Mouse (Mus musculus): ENCODE measurements around the gene Bckdk. TPM values are rescaled to one million over a fixed set of nuclear protein-coding genes. Genes with fewer than 3 reads are reported as not detected.
"Not testable (repeated sequence)": the region's sequence is repeated elsewhere in the genome, so short reads cannot be mapped to it uniquely, and the experiment has no call there.

The Bckdk gene
- total RNA-seq, 2 experiments from 2014 or later = 84.7 to 92.3 TPM

DNA sequence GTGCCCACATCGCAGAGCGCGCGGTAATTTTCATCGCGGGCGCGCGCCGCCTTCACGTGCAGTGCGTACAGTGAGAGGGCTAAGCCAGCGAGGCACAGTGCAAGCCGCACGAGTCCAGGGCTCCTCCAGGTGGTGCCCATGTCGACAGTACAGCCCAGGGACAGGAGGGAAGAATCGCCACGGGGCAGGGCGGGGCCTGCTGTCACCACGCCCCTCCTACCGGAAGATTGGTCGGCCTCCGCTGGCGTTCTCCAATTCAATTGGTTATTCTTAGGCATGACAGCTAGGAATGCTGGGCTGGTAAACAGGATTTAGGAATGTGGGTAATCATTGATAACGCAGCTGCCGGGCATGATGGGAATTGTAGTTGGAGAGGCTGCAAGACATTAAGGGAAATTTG lies 8.4 kb upstream of the Bckdk start, which contains the start of the genes Gm21974 and Vkorc1:
Gene Gm21974, minus strand, starts transcription at position 13 of the 400 bp plus-strand sequence.
Gene Vkorc1, minus strand, starts transcription at position 176 of the 400 bp plus-strand sequence.
- peak; percentile 87 to 92 for DNase-seq (ENCODE audit: low spot score in 2 of 2)

DNA sequence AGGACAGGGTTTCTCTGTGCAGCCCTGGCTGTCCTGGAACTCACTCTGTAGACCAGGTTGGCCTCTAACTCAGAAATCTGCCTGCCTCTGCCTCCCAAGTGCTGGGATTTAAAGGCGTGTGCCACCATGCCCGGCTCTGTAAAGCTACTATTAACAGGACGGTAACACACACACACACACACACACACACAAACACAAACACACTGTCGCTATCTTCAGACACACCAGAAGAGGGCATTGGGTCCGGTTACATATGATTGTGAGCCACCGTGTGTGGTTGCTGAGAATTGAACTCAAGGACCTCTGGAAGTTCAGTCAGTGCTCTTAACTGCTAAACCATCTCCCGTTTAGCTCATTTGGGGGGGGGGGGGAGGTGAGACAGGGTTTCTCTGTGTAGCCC lies 8.0 kb upstream of the Bckdk start:
- DNase-seq (ENCODE audit: low spot score in 2 of 2) = not testable (repeated sequence)

DNA sequence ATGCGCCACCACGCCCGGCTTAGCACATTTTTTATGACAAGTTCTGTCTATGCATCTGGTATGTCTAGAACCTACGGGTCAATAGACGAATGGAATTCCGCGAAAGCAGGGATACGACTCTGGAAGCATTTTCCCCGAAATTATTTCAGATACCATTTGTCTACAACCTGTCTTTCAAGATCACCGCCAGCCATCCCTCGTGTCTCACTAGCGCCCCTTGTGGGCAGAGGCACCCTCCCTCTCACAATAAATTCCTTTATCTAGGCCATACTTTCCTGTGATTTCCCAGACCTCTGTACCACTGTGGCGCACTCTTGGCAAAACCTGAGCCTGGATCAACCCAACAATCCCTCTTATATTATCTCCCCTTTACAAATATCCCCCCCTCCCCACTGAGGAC lies 7.5 kb upstream of the Bckdk start:
- peak in 1 of 2 experiments; percentile 66 for DNase-seq (ENCODE audit: low spot score in 2 of 2)

DNA sequence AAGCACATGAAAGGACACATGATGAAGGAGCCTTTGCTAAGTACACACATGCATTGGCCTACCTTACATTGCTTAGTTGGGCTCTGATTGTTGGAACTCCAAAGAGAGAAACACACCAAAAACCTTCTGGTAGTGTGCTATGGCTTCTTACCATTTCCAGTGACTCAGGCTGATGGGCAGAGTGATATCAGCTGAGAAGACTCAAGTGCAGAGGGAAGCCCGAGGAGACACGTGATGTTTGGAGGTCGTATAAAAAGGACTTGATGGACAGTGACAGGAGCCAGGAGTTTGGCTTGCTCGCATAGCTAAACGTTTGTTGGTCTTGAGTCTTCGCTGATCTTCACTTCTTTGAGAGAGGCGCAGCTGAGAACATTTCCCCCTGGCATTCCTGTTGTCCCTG lies 6.3 kb upstream of the Bckdk start:
- no peak for DNase-seq (ENCODE audit: low spot score in 2 of 2)

DNA sequence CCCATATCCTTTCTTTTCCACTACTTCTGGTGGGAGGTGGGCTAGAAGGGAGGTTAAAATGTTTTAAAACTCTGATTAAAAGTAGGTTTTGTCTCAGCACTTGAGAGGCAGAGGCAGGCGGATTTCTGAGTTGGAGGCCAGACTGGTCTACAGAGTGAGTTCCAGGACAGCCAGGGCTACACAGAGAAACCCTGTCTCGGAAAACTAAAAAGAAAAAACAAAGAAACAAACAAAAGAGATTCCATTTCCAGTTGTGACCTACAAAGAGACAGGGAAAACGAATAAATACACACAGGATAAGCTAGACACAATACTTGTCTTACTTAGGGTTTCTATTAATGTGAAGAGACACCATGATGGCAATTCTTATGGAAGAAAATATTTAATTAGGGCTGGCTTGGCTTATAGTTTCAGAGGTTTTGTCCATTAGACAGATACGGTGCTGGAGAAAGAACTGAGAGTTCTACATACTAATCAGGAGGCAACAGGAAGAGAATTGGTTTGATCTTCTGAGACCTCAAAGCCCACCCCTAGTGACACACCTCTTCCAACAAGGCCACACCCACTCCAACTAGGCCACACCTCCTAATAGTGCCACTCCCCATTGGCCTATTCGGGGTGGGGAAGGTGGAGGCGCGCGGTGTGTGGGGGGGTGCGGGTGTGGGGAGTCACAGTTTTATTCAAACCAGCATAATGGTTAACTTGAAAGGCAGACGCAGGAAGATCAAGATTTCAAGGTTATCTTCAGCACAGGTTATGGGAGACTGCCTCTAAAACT lies 5.5 kb upstream of the Bckdk start:
- DNase-seq (ENCODE audit: low spot score in 2 of 2) = no peak

DNA sequence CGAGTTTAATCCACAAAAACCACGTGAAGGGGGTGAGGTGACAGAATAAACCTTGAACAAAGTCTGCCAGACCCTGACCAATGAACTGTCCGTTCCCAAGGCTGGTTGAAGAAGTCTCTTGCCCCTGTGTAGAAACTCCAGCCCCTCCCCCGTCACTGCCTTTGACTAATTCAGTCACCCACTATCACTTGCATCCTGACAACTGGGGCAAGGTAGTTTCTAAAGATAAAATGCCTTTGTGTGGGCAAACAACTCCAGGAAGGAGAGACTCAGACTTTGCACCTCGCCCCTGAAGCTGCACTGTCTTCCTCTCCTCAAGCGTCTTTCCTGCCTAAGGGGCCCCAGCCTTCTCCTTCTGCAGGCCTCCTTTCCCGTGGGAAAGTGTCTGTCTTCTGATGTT lies 3.9 kb upstream of the Bckdk start:
- DNase-seq (ENCODE audit: low spot score in 2 of 2) = no peak

DNA sequence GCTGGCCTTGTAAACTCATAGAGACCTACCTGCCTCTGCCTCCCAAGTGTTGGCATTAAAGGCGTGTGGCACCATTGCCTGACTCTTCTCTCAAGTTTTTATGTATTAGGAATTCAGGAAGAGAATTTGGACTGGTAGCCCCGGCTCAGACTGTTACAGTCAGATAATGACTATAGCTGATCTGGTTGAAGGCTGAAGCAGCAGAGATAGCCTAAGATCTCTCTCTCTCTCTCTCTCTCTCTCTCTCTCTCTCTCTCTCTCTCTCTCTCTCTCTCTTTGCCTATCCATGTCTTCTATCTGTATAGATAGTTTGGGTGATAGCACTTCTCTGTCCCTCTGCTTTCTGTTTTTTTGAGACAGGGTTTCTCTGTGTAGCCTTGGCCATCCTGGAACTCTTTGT lies 2.1 kb upstream of the Bckdk start:
- no peak for DNase-seq (ENCODE audit: low spot score in 2 of 2)

DNA sequence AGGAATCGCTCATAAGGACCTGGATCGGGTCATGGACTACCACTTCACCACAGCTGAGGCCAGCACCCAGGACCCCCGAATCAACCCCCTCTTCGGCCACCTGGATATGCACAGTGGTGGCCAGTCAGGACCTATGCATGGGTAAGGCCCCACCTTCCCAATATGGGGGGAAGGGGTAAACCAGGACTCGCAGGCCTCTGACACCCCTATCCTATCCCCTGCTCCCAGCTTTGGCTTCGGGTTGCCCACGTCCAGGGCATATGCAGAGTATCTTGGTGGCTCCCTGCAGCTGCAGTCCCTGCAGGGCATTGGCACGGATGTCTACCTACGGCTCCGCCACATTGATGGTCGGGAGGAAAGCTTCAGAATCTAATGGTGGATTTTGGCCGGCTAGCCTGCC lies 4.1 kb downstream of the Bckdk start:
- no peak for DNase-seq (ENCODE audit: low spot score in 2 of 2)

DNA sequence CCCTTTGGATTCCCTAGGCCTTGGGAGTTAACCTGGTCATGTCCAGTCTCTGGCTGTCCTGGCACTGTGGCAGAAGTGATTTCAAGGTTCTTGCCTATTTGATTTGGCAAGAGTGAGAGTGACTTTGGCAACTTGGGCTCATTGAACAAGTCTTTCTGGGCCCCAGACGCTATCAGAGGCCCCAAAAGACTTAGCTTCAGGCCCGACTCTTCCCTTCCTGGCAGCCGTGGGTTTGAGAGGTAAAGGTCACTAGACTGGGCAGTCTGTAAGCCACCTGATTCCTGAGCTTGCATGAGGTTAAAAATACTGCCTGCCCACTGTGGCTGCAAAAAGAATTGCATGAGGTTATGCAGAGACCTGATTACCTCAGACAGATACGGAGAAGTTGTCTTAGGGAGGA lies 4.8 kb downstream of the Bckdk start:
- no peak for DNase-seq (ENCODE audit: low spot score in 2 of 2)

DNA sequence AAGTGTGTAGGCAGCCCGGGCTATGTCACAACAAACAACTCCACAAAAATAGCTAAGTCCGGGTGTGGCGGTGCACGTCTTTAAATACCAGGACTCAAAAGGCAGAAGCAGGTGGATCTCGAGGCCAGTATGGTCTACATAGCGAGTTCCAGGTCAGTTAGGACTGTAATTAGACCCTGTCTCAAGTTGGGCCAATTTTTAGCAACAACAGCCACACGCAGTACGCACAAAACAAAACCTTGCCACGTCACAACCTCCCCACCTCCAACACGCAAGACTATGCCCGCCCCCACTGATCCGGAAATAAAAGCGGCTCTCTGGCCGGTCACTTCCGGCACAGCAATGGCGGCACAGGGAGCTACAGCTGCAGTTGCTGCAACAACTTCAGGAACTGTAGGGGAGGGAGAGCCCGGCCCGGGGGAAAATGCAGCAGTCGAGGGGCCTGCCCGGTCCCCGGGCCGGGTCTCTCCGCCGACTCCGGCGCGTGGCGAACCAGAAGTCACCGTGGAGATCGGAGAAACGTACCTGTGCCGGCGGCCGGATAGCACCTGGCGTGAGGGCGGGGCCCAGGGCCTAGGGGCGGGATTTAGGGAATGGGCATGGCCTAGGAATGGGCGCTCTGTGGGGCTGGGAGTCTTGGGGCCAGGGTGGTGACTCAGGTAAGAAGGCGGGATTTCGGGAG lies 8.4 kb downstream of the Bckdk start, which contains the start of gene Kat8:
Gene Kat8, plus strand, starts transcription at position 327 of the 682 bp plus-strand sequence.
- DNase-seq (ENCODE audit: low spot score in 2 of 2) = peak; percentile 74 to 87

DNA sequence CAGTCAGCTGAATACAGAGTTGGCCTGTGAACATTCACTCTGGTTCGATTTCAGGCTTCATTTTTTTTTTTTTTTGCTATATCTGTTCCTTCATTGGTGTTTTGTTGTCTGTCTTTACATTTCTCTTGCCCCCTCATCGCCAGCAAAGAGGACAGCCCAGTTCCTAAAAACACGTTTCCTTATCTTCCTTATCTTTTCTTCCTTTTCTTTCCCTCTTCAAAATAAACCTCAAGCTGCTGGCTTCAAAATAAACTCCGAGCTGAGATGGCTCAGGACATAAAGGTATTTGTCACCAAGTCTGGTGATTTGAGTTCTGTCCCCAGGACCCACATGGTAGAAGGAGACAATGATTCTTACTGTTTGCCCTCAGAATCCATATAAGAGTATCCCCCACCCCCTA lies 9.1 kb downstream of the Bckdk start:
- DNase-seq (ENCODE audit: low spot score in 2 of 2) = no peak

DNA sequence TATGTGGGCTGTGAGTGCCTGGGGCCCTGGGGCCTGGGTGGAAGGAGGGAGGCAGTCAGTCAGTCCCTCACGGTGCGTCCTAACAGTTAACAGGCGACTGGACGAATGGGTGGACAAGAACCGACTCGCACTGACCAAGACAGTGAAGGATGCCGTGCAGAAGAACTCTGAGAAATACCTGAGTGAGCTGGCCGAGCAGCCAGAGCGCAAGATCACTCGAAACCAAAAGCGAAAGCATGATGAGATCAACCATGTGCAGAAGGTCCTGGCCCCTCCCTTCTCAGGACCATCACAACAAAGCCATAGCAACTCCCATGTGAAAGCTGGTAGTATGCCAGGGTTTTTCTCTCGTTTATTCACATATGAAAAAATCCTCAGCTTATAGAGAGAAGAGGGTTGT lies 11.4 kb downstream of the Bckdk start:
- no peak for DNase-seq (ENCODE audit: low spot score in 2 of 2)

DNA sequence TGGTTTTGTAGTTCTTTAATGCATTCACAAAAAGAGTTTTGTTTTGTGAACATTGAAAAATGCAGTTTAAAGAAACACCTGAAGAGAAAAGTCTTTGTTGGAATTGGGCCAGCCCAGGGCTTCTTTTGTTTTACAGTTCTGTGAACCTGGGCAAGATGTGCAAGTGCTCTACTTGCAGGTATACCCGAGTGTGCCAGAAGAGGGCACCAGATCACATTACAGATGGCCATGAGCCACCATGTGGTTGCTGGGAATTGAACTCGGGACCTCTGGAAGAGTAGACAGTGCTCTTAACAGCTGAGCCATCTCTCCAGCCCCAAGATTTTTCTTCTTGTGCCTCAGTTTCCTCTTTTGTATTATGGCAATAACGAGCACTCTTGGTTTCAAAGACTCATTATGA lies 14.3 kb downstream of the Bckdk start:
- no peak for DNase-seq (ENCODE audit: low spot score in 2 of 2)

DNA sequence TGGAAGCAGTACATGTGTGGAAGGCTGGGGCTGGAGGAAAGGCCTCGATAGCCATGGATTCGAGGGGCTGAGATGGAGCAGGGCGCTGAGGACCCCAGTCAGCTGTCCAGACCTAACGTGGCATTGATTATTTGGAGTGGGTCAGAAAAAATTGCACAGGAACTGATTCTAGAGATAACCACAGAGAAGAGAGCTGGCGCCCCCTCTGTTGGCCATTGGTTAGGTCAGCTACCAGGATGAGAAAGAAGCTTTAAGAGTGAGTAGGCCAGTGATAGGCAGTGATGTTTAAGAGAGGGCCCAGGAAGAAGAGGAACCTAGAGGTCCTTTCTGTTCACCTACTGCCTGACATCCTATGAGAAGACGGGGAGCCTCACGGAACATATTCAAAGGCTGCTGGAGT lies 15.4 kb downstream of the Bckdk start:
- no peak for DNase-seq (ENCODE audit: low spot score in 2 of 2)

DNA sequence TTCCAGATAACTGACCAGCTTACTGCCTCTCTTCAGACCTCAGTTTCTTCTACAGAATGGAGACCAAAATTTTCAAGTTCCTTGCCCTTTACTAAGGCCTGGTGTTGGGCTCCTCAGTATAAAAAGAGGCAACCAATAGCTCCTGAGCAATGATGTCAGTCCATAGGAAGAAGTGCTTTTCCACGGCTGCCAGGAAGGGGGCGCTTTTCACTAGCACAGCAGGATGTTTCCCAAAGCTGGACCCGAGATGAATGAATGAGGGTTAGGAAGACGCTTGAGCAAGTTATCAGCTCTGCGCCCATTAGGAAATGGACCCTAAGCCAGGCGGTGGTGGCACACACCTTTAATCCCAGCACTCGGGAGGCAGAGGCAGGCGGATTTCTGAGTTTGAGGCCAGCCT lies 17.6 kb downstream of the Bckdk start:
- DNase-seq (ENCODE audit: low spot score in 2 of 2) = no peak

DNA sequence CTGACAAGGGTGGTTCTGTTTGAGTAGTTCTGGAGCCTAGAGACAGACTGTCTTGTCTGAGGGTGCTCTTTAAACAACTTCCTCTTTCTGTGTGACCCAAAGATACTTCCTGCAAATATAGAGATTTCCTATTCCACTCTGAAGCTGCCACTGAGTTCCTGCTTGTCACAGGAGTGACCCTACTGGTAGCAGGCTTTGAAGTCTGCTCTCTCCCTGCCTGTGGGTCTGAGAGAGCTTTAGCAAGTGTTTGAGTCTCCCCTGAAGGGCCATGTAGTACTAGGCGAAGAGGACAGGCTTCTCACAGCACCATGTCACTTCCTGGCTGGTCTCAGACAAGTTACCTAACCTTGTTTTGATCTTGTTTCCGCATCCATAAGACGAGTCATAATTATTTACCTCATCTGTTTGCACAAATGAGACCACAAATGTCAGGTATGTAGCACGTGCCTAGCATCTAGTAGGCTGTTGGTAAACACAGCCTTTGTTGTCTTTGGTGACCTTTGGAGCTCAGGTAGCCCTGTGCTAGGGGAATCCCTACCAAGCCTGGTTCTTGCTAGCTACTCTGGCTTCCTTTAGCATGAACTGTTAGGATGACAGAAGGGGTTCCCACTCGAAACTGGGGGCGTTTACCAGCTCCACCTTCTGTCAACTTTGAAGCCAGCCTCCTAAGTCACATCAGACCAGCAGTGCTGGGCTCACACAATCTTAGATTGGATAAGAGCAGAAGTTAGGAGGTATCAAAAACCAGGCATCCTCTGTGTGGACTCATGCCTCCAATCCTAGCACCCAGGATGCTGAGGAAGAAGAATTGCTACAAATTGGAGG lies 18.8 kb downstream of the Bckdk start:
- no peak for DNase-seq (ENCODE audit: low spot score in 2 of 2)

DNA sequence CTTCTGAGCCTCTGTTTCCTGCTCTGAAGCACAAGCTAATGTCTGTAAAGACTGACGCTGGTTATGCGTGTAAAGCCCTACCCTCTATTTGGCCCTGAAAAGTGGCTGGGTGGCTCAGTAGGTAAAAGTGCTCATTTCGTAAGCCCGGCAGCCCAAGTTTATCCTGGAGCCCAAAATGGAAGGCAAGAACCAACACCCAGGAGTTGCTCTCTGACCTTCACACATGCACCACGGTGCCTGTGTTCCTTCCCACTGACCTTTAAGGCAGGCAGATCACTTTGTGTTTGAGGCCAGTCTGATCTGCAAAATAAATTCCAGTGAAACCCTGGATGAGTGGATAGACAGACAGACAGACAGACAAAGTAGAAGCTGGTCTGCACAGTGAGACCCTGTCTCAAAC lies 19.8 kb downstream of the Bckdk start:
- DNase-seq (ENCODE audit: low spot score in 2 of 2) = no peak

DNA sequence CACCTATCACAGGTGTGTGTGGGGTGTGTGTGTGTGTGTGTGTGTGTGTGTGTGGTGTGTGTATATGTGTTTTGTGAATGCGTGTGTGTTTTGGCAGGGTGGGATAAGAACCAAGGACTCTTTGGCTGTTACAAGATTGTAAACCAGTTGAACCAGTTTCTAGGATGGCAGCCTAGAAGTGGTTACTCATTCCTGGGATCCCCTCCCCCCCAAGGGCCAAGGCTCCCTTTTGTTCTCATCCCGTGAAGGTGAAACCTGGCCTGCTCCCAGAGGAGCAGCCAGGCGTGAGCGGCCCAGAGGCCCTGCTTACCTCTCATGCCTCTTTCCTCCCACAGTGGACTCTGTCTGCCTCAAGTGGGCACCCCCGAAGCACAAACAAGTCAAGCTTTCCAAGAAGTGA lies 21.4 kb downstream of the Bckdk start:
- DNase-seq (ENCODE audit: low spot score in 2 of 2) = no peak

DNA sequence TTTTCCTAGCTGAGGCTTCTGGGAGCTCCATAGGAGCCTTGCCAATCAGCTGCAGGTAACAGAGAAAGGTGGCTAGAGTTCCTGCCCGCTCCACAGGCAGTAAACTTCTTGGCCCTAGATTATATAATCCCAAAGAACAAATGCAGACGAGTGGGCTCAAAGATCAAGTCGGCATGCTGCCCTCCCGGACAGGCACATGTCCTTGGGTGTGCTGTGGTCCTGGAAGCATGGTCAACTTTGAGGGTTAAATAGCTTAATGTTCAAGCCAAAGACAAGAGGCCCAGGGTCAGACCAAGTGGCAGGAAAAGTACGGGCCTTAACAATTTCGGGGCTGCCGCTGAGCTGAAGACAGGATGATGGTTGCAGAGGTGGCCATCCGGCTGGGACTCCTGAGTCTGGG lies 22.2 kb downstream of the Bckdk start:
- no peak for DNase-seq (ENCODE audit: low spot score in 2 of 2)

DNA sequence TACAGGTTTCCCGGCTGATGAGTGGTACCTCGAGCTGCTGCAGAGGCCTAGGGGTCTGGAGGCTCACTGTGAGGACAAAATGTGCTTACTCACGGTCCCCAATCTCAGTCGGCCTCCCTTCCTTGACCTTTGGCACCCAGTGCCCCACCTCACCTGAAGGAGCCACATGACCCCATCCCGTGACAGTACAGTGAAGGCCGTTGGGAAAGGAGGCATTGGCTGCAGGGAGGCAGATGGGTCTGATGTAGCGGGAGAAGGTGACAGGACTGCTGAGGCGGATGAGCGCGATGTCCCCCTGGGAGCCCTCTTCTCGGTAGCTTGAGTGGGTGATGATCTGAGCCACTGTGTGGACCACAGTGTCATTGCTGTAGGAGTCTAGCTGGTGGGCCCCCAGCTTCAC lies 23.0 kb downstream of the Bckdk start:
- no peak for DNase-seq (ENCODE audit: low spot score in 2 of 2)

DNA sequence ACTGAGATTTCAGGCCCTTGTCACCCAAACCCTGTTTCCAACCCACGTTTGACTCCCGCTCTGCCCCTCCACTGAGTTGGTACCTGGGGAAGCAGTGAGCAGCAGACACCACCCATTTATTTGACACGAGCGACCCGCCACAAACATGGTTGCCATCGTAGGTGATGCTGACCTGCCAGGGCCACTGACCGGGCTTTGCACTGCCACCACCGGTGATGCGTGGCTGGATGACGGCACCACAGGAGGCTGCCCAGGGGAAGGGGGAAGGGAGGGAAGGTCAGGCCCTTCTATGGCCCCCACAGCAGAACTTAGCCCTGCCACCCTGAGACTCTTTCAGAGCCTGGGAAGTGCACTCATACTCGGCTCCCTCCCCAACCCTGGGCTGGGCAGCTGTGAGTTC lies 23.8 kb downstream of the Bckdk start:
- no peak for DNase-seq (ENCODE audit: low spot score in 2 of 2)

DNA sequence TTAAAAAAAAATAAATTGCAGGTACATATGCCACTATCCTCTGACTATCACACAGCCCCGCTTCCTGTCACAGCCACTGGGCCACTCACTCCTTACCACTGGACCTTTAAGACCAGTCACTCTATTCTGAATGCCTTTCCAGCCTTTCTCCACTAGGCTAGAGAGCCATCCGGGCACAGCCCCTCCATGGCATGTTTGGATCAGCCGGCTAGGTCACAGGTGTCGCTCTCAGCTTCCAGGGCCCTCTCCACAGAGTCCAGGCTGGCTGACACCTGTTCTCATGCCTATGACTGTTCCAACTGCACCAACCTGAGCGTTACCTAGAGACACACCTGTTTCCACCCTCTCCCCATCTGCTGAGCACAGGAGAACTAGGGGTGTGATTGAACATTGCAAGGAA lies 24.7 kb downstream of the Bckdk start:
- no peak for DNase-seq (ENCODE audit: low spot score in 2 of 2)

Measured in gastrocnemius, postnatal 4 days (tissue).